Mouse (Mus musculus) G1E (cell line): ENCODE measurements around the gene Tnpo1. TPM values are rescaled to one million over a fixed set of nuclear protein-coding genes. Genes with fewer than 3 reads are reported as not detected.
"Not testable (repeated sequence)": the region's sequence is repeated elsewhere in the genome, so short reads cannot be mapped to it uniquely, and the experiment has no call there.

ENCODE experiments used
- ATAC-seq: 2 replicates; pipeline ENCODE4 v1.8.0; 2016; ENCODE audit warnings: mild to moderate bottlenecking; ENCODE audit not compliant: insufficient number of reproducible peaks, poor library complexity, low FRiP score, severe bottlenecking; ENCODE audit errors: extremely low read depth
- DNase-seq: peaks from one replicate; pipeline ENCODE4 v3.0.0; 2012; ENCODE audit warnings: low spot score
- H3K27me3 ChIP-seq: 2 replicates; pipeline ENCODE4 v1.6.1; 2012; ENCODE audit warnings: mild to moderate bottlenecking, low read length, inconsistent platforms; ENCODE audit not compliant: insufficient read depth
- H3K36me3 ChIP-seq: replicated peaks from 2 replicates; pipeline ENCODE3; 2012; ENCODE audit warnings: mild to moderate bottlenecking, inconsistent platforms
- H3K4me1 ChIP-seq: 2 replicates; pipeline ENCODE4 v1.6.1; 2012; ENCODE audit warnings: low read depth, low read length, inconsistent platforms, mixed read lengths; ENCODE audit not compliant: insufficient read depth
- H3K4me3 ChIP-seq: 2 replicates; pipeline ENCODE4 v1.5.1; 2012; ENCODE audit warnings: low read depth, mild to moderate bottlenecking, inconsistent platforms, low read length, moderate library complexity, mixed read lengths
- H3K9me3 ChIP-seq: replicated peaks from 2 replicates; pipeline ENCODE4 v1.6.1; 2012; ENCODE audit warnings: inconsistent platforms
- CTCF ChIP-seq: IDR thresholded peaks from 2 replicates; pipeline ENCODE4 v1.5.1; 2012; ENCODE audit warnings: low read depth, low read length, inconsistent platforms, mixed read lengths
- GATA1 ChIP-seq: IDR thresholded peaks from 2 replicates; pipeline ENCODE4 v1.6.1; 2012; ENCODE audit warnings: borderline replicate concordance, low read length, inconsistent platforms, mixed read lengths
- GATA2 ChIP-seq: IDR thresholded peaks from 2 replicates; pipeline ENCODE4 v1.6.1; 2012; ENCODE audit warnings: low read depth, low read length, inconsistent platforms, borderline replicate concordance
- POLR2AphosphoS5 ChIP-seq: IDR thresholded peaks from 2 replicates; pipeline ENCODE4 v1.6.1; 2012; ENCODE audit warnings: low read depth, low read length, inconsistent platforms; ENCODE audit not compliant: insufficient replicate concordance
- TAL1 ChIP-seq: conservative IDR thresholded peaks from 2 replicates; pipeline ENCODE4 v1.6.1; 2012; ENCODE audit warnings: low read depth, low read length, inconsistent platforms, mixed read lengths
- polyA plus RNA-seq: library from polyadenylated mRNA; stranded (reverse); fragments of >175 nt; gene quantifications from 2 replicates; pipeline ENCODE4 v1.2.3, GENCODE M21; 2012
- total RNA-seq, 2 experiments: library from RNA; stranded (forward) in 1 of 2; stranded (reverse) in 1 of 2; fragments of 200-1000 nt in 1 of 2; fragments of >200 nt in 1 of 2; fragmentation: Nextera tagmentation in 1 of 2; gene quantifications; 2 replicates each; pipeline ENCODE4 v1.2.3; 2014 to 2017

The Tnpo1 gene
- total and polyA plus RNA-seq, 3 experiments = 13.1 to 147 (median 112) TPM

DNA sequence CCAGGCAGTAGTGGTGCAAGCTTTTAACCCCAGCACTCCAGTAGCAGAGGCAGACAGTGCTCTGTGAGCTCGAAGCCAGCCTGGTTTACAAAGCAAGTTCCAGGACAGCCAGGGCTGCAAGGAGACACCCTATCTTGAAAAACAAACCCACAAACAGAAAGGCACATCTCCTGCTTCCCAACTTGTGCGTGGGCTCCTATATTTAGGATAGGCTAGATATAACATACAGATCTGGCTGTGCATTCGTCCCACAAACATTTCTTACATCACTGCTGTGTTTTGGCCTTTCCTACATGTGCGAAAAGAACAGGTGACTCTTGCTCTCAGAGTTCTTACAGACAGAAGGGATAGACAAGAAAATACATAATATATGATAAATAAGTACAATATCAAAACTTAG lies 100.6 kb downstream of the Tnpo1 start:
- TF ChIP-seq TAL1 = no peak
- TF ChIP-seq GATA2 = no peak
- no peak for TF ChIP-seq POLR2AphosphoS5
- no peak for TF ChIP-seq CTCF
- TF ChIP-seq GATA1 = no peak
- H3K4me1 ChIP-seq = no peaks in the 10 kb centered on the region
- ATAC-seq (no peak), DNase-seq (no peak)
- no peaks in the 10 kb centered on the region for H3K9me3 ChIP-seq
- H3K27me3 ChIP-seq = 0 out of 2 replicates have a peak, but pooled peaks cover 3% of the 10 kb centered on the region
- no peak overlapping the region for H3K4me3 ChIP-seq
- no peaks in the 10 kb centered on the region for H3K36me3 ChIP-seq

DNA sequence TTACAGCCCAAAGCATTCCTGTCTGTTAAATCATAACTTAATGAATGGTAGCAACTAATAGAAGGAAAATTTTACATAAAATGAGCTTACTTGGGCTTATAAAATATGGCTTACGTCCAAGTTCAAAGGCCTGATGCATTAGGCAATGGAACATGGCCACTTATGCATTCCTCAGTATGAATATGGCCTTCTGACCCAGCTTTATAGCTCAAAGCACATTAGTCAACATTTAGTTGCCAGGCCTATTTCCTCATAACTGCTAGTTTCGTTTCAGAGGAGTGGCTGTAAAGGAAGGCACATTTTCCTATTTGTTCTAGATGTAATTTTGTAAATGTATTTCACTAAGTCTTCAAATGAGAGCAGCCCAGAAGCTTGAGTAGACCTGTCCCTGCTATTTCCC lies 107.1 kb downstream of the Tnpo1 start:
- ATAC-seq (no peak), DNase-seq (no peak)
- H3K4me1 ChIP-seq = peaks cover 12% of the 10 kb centered on the region
- H3K9me3 ChIP-seq = no peaks in the 10 kb centered on the region
- no peak overlapping the region for H3K4me3 ChIP-seq
- H3K27me3 ChIP-seq = peaks cover 3% of the 10 kb centered on the region; the same call in 1 of the 2 replicates
- no peaks in the 10 kb centered on the region for H3K36me3 ChIP-seq
- TF ChIP-seq CTCF (no peak), POLR2AphosphoS5 (no peak), TAL1 (no peak), GATA1 (no peak), GATA2 (no peak)

DNA sequence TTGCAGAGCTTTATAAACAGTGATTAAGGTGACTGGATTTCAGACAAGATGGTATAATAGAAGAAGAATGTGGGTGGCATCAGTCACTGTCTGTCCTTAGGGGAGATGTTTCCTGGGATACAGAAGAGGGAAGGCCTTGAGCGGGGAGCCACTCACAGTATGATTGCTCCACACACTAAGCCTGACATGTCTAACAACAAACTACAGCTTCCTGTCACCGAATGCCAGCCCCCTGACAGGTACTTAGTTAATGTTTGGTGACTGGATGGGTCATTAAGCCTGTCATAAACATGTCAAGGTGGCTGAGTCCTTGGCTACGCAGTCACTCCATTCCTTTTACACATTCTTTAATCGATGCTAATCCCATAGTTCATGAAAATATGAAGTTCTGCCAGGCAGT lies 108.0 kb downstream of the Tnpo1 start:
- Histone ChIP-seq H3K27me3 (no peaks in the 10 kb centered on the region; the same call in 1 of the 2 replicates), H3K4me3 (no peak overlapping the region), H3K4me1 (peaks cover 16% of the 10 kb centered on the region), H3K36me3 (no peaks in the 10 kb centered on the region), H3K9me3 (no peaks in the 10 kb centered on the region)
- ATAC-seq (no peak), DNase-seq (no peak)
- TF ChIP-seq GATA2 (no peak), CTCF (no peak), TAL1 (no peak), GATA1 (no peak), POLR2AphosphoS5 (no peak)

DNA sequence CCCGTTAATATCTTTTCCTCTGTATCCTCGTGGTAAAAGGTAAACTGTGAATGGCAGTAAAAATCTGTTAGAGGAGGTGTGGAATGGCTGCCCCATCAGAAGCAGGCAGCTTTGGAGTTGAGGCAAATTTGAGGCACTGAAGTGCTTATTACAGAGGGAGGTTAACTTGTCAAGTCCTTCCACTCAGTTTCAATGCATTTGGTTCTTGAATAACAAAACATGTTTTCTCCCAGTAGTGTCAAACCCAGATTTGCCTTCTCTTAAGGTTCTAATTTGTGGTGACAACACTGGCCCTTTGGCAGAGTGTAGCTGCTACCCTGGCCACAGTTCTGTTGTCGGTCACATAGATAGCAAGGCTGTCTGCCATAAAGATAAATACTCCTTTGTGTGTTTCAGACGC lies 108.4 kb downstream of the Tnpo1 start:
- no peak overlapping the region for H3K4me3 ChIP-seq
- TF ChIP-seq POLR2AphosphoS5 (no peak), GATA2 (no peak), CTCF (no peak), GATA1 (no peak), TAL1 (no peak)
- H3K4me1 ChIP-seq = peaks cover 19% of the 10 kb centered on the region
- ATAC-seq (no peak), DNase-seq (no peak)
- no peaks in the 10 kb centered on the region for H3K9me3 ChIP-seq
- H3K27me3 ChIP-seq = no peaks in the 10 kb centered on the region; the same call in 1 of the 2 replicates
- H3K36me3 ChIP-seq = no peaks in the 10 kb centered on the region

DNA sequence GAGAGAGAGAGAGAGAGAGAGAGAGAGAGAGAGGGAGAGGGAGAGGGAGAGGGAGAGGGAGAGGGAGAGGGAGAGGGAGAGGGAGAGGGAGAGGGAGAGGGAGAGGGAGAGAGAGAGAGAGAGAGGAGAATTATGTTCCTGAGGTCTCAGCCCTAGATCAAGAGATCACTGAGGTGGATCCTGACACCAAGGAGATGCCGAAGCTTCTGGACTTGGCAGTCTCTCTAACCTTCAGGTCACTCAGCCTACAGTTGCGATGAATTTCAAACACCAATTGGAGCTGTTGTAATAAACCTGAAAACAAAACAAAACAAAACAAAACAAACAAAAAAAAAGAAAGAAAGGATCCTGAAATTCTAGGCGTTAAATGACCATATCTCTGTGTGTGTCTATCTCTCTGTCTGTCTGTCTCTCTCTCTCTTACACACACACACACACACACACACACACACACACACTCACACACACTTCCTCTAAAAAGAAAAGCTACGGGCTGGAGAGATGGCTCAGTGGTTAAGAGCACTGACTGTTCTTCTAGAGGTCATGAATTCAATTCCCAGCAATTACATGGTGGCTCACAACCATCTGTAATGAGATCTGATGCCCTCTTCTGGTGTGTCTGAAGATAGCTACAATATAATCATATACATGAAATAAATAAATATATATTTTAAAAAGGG lies 109.1 kb downstream of the Tnpo1 start:
- peaks cover 24% of the 10 kb centered on the region for H3K4me1 ChIP-seq
- not testable (repeated sequence) for H3K9me3 ChIP-seq, H3K27me3 ChIP-seq, H3K4me3 ChIP-seq, ATAC-seq, H3K36me3 ChIP-seq, DNase-seq

DNA sequence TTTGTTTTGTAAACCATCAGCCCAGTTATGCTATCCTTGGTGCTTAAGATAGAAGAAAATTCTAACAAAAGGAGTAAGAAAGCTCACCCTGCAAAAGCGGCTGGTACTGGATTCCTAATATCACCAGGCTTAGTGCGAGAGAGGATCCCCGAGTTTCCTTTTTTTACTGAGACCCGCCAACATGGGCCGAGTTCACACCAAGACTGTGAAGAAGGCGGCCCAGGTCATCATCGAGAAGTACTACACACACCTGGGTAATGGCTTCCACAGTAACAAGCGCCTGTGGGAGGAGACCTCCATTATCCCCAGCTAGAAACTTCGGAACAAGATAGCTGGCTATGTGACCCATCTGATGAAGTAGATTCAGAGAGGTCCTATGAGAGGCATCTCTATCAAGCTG lies 109.6 kb downstream of the Tnpo1 start:
- DNase-seq (no peak), ATAC-seq (no peak)
- TF ChIP-seq POLR2AphosphoS5 (no peak), GATA2 (no peak)
- no peaks in the 10 kb centered on the region for H3K36me3 ChIP-seq
- no peaks in the 10 kb centered on the region; the same call in 1 of the 2 replicates for H3K27me3 ChIP-seq
- no peaks in the 10 kb centered on the region for H3K9me3 ChIP-seq
- H3K4me1 ChIP-seq = peaks cover 24% of the 10 kb centered on the region
- H3K4me3 ChIP-seq = no peak overlapping the region
